9 mouse cellular contexts compared by ENCODE assay signal in the genomic region with DNA sequence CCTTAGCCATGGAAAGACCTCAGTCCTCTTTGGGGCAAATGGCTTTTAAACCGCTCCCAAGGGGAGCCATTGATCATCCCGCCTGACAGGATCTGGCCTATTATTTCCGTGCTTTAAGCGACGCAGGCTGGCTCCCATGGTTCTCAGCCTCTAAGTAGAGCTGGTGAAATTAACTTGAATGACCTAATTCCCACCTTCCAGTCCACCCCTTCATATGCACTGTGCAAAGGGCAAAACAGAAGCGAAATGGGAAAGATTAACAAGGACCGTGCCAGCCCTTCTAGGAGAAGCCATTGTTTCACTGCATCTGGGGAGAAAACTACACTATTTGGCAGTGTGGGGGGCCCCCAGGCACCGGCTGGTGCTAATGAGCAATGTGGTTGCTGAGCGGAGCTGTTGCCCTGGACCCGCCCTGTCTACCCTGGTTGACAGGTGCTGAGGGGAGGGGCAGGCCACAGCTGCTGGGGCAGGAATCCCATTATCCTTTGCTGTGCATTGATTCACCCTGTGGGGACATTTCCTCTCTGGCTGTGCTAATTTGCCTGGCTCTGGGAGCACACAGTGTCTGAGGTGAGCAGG.
DNase-seq lines count a peak whose midpoint lies in the region; ATAC-seq lines count a peak whose summit lies in the region.
"Had no signal": no experiment of that assay in that cellular context is flagged by ENCODE, and none has a peak within 500 bp of the region (broad histone marks: within the 10 kb centered on the region; RNA-seq: fewer than 3 reads in every experiment).

No protein-coding gene starts in this region.

- H3K27ac ChIP-seq in forebrain, embryonic 15.5 days (replicated peaks) = peak overlapping the region; percentile 49

- no peak overlapping the region for H3K9ac ChIP-seq in forebrain, embryonic 15.5 days (replicated peaks)

- H3K9me3 ChIP-seq in forebrain, embryonic 15.5 days = no peaks in the 10 kb centered on the region

- 3% methylated on average over 10 of the region's 10 CpGs for WGBS in forebrain, embryonic 15.5 days

- peak overlapping the region; percentile 12 for H3K4me2 ChIP-seq in forebrain, embryonic 15.5 days (replicated peaks)

- peak; percentile 94 for ATAC-seq in forebrain, embryonic 15.5 days (replicated peaks)

- DNase-seq in embryo, embryonic 10.5 days (ENCODE audit: low spot score) = peak; percentile 81
- peak; percentile 21 for DNase-seq in kidney, postnatal 10 days
- DNase-seq in retina, embryonic 14.5 days (ENCODE audit: low spot score) = peak; percentile 85
- DNase-seq in ovary, postnatal 14 days (ENCODE audit: low spot score) = no peak
- DNase-seq in right cerebral cortex, adult 18-20 months = no peak
- no peak for DNase-seq in ovary, postnatal 10 days (ENCODE audit: low spot score)
- DNase-seq in layer of hippocampus, adult 11-12 months (ENCODE audit: low spot score) = no peak
- DNase-seq: heart, postnatal 36 days had no signal

- H3K27me3 ChIP-seq in forebrain, embryonic 15.5 days = no peaks in the 10 kb centered on the region

- H3K36me3 ChIP-seq in forebrain, embryonic 15.5 days = no peaks in the 10 kb centered on the region

- no peak overlapping the region for H3K4me3 ChIP-seq in forebrain, embryonic 15.5 days

- H3K4me1 ChIP-seq in forebrain, embryonic 15.5 days = peaks cover 28% of the 10 kb centered on the region

Comparison
In these comparisons a context has a peak if more than half of its experiments do, and no peak if none do; other contexts are left out.
1. DNase-seq: peak in embryo, embryonic 10.5 days (single experiment), kidney, postnatal 10 days (single experiment) and retina, embryonic 14.5 days (single experiment); none in ovary, postnatal 14 days (single experiment), right cerebral cortex, adult 18-20 months (single experiment), ovary, postnatal 10 days (single experiment) and layer of hippocampus, adult 11-12 months (single experiment).